Mouse (Mus musculus): ENCODE measurements around the gene Plcg2. TPM values are rescaled to one million over a fixed set of nuclear protein-coding genes. Genes with fewer than 3 reads are reported as not detected.

The Plcg2 gene
- polyA plus RNA-seq (2012; ENCODE audit: insufficient read depth, insufficient read length, missing spikeins) = 68.7 and 77.9 TPM in 2 replicates

DNA sequence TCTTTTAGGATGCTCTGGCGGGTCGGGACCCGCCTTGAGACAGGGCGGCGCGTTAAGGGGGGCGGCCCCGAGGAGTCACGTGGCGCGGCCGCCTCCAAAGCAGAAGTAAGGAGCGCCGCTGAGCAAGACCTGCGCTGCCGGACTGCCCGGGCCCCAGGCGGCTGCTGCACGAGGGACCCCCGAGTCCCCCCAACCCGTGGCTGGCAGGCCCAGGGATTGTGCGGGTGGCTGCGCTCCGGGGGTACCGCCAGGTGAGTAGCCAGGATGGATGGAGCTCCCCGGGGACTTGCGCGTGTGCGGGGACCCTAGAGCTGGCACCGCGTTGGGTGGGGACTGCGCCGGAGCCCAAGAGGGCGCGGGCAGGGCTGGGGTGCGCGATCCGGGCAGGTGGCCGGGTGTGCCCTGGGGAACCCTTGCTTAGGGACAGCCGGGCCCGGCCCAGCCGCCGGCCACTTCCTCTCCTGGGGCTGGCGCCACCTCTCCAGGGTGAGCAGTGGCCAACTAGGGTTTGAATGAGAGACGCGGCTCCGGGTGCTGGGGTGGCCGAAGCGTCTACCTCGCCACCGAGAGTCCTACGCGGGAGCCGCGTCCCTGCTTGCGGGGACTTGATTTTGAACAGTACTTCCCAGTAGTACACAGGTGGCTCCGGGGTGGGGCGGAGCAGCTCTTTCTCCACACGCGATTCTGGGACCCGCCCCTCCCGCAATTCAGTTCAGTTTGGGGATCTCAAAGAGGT is at the start of gene Plcg2:
Gene Plcg2 (plus strand): TSS at position 113 of the 736 bp plus-strand sequence.
- peaks cover 43% of the 10 kb centered on the region for H3K4me1 ChIP-seq (ENCODE audit: control insufficient read depth, insufficient read depth, low read length)
- H3K27ac ChIP-seq (ENCODE audit: insufficient read depth, low read depth, low read length) = peak within 1 kb of the TSS; percentile 59
- TF ChIP-seq POLR2A (IDR thresholded peaks at IDR 0.05; ENCODE audit: borderline replicate concordance, low read depth, low read length) = 0 out of 2 replicates have a peak, but pooled peaks have one; percentile 65
- TF ChIP-seq CTCF (IDR thresholded peaks at IDR 0.05; ENCODE audit: low read depth, low read length) = no peak
- peak within 1 kb of the TSS; percentile 86 for H3K4me3 ChIP-seq (ENCODE audit: insufficient read depth, low read length)

DNA sequence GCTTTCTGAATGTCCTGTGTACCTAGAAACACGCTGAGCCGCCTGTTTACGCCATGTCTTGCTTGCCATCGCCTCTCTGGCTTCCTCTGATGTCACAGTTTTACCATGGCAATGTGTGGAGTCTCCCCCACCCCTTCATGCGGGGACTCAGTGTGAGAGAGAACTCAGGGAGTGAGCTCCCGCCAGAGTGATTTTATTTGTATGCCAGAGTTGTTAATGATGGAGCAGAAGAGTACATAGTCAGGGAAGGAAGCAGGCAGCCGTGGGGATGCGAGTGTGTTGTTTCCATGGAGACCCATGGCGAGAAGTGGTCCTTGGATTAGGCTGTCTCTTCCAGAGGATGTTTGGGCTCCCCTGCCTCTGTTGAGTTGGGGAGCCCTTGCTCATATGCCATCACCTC is 47.0 kb upstream of the Plcg2 start:
- Histone ChIP-seq H3K4me1 (ENCODE audit: control insufficient read depth, insufficient read depth, low read length) (peaks cover 20% of the 10 kb centered on the region), H3K27ac (ENCODE audit: insufficient read depth, low read depth, low read length) (no peak overlapping the region)

DNA sequence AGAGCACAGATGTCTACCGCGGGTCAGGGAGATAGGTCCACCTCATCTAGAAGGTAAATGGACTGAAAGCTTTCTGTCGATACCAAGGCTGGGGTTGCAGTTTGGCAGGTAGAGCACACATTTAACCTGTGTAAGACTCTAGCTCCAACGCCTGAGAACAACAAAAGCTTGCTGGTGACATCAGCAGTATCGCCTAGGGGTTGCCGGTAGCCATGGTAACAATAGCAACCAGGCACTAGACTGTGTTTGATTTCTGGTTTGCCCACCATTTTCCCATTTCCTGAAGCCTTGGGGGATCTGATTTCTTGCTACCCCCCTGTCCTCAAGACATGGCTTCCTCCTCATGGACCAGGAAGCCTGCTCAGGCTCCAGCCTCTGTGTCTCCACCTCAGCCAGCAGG is 44.1 kb upstream of the Plcg2 start:
- TF ChIP-seq POLR2A (IDR thresholded peaks at IDR 0.05; ENCODE audit: borderline replicate concordance, low read depth, low read length) = no peak
- TF ChIP-seq CTCF (IDR thresholded peaks at IDR 0.05; ENCODE audit: low read depth, low read length) = no peak
- H3K4me1 ChIP-seq (ENCODE audit: control insufficient read depth, insufficient read depth, low read length) = peaks cover 20% of the 10 kb centered on the region
- H3K4me3 ChIP-seq (ENCODE audit: insufficient read depth, low read length) = no peak overlapping the region
- H3K27ac ChIP-seq (ENCODE audit: insufficient read depth, low read depth, low read length) = peak overlapping the region; percentile 65

More for the DNA sequence above, 47.0 kb upstream of the Plcg2 start:
- TF ChIP-seq CTCF (IDR thresholded peaks at IDR 0.05; ENCODE audit: low read depth, low read length) (no peak), POLR2A (IDR thresholded peaks at IDR 0.05; ENCODE audit: borderline replicate concordance, low read depth, low read length) (no peak)
- no peak overlapping the region for H3K4me3 ChIP-seq (ENCODE audit: insufficient read depth, low read length)

DNA sequence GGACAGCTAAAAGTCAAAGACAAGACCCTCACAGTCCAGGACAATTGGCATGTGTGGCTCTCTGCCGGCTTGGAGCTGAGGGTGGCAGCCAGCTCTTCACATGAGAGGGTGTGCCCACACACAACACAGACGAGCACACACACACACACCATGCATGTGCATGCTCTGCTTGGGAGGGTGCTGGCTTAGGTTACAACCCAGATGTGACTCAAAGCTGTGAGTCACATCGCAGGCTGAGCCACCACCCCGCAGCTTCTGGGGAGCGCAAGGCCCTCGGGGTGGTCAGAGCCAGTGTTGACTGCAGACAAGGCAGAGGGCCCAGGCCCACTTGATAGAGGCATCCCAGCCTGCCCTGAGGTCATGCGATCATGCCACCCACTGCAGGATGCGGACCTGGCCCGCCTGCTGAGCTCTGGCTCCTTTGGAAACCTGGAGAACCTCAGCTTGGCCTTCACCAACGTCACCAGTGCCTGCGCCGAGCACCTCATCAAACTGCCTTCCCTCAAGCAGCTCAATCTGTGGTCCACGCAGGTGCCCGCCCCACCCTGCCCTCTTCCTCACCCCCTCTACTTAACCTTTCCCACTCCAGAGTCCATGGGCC is 43.5 kb upstream of the Plcg2 start:
- H3K27ac ChIP-seq (ENCODE audit: insufficient read depth, low read depth, low read length) = peak overlapping the region; percentile 44
- 0 out of 2 replicates have a peak, but pooled peaks have one; percentile 10 for TF ChIP-seq CTCF (IDR thresholded peaks at IDR 0.05; ENCODE audit: low read depth, low read length)
- TF ChIP-seq POLR2A (IDR thresholded peaks at IDR 0.05; ENCODE audit: borderline replicate concordance, low read depth, low read length) = no peak
- no peak overlapping the region for H3K4me3 ChIP-seq (ENCODE audit: insufficient read depth, low read length)
- peaks cover 20% of the 10 kb centered on the region for H3K4me1 ChIP-seq (ENCODE audit: control insufficient read depth, insufficient read depth, low read length)

DNA sequence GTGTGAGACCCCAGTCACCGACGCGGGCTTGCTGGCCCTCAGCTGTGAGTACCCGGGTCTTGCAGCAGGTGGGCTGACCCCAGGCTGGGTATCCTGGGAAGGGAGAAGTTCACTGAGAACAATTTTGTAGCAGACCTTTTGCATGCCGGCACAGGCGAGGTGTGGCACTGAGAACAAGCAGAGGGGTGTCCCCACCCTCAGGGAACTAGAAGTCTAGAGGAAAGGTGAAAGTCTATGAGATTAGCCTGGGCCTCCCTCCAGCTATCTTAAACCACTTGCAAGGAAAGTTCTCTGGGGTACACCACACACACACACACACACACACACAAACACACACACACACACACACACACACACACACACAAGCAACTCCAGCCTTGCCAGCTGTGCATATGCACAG is 42.4 kb upstream of the Plcg2 start:
- Histone ChIP-seq H3K27ac (ENCODE audit: insufficient read depth, low read depth, low read length) (no peak overlapping the region), H3K4me1 (ENCODE audit: control insufficient read depth, insufficient read depth, low read length) (peaks cover 20% of the 10 kb centered on the region), H3K4me3 (ENCODE audit: insufficient read depth, low read length) (no peak overlapping the region)
- TF ChIP-seq POLR2A (IDR thresholded peaks at IDR 0.05; ENCODE audit: borderline replicate concordance, low read depth, low read length) (no peak), CTCF (IDR thresholded peaks at IDR 0.05; ENCODE audit: low read depth, low read length) (no peak)

DNA sequence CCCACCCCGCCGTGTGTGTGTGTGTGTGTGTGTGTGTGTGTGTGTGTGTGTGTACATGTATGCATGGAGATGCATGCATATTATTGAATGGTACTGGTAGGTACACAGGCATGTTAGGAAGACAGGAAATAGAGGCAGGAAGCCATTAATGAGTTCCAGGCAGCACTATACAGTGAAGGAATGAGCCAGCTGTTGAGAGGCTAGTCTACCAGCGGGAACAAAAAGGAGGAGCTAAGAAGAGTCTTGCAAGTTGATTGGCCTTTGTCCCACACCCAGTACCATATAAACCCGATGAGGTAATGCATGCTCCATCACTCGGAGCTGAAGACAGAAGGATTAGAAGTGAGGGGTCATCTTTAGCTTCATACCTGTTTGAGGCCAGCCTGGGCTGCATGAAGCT is 39.7 kb upstream of the Plcg2 start:
- TF ChIP-seq CTCF (IDR thresholded peaks at IDR 0.05; ENCODE audit: low read depth, low read length) (no peak), POLR2A (IDR thresholded peaks at IDR 0.05; ENCODE audit: borderline replicate concordance, low read depth, low read length) (no peak)
- Histone ChIP-seq H3K4me1 (ENCODE audit: control insufficient read depth, insufficient read depth, low read length) (peaks cover 13% of the 10 kb centered on the region), H3K27ac (ENCODE audit: insufficient read depth, low read depth, low read length) (no peak overlapping the region)

DNA sequence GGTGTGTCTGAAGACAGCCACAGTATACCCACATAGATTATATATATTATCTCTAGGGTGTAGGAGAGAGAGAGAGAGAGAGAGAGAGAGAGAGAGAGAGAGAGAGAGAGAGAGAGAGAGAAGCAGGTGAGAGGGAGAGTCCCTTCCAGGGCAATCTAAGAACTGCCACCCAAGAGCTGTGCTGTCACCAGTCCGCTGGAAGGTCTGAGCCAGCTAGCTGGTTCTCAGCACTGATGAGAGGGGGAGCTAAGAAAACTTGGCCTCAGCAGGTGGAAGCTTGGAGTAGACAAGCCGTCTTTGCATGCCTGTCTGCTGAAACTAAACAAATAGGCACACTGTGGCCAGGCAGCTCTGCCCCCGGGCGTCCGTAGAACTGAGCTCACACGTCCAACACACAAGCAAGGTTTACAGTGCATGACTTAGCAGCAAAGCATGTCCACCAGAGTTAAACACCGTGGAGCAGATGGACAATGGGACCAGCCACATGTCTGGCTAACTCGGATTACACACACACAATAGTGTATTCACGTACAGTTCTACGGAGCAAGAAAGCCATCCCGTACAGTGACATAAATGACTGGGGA is 35.3 kb upstream of the Plcg2 start:
- Histone ChIP-seq H3K4me3 (ENCODE audit: insufficient read depth, low read length) (no peak overlapping the region), H3K4me1 (ENCODE audit: control insufficient read depth, insufficient read depth, low read length) (no peaks in the 10 kb centered on the region), H3K27ac (ENCODE audit: insufficient read depth, low read depth, low read length) (no peak overlapping the region)
- no peak for TF ChIP-seq CTCF (IDR thresholded peaks at IDR 0.05; ENCODE audit: low read depth, low read length)
- no peak for TF ChIP-seq POLR2A (IDR thresholded peaks at IDR 0.05; ENCODE audit: borderline replicate concordance, low read depth, low read length)

More for the DNA sequence above, 39.7 kb upstream of the Plcg2 start:
- no peak overlapping the region for H3K4me3 ChIP-seq (ENCODE audit: insufficient read depth, low read length)

DNA sequence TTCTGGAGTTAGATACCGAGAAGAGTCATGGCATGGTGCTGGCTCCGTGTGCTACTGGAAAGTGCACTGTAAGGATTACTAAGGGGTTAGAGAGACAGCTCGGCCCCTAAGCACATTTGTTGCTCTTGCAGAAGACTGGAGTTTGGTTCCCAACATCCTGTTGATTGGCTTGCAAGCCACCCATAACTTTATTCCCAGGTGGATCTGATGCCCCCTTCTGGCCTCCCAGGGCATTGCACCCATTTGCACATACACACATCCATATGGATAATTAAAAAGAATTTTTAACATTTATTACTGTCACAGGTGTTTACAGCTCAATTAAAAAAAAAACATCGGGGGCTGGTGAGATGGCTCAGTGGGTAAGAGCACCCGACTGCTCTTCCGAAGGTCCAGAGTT is 33.6 kb upstream of the Plcg2 start:
- Histone ChIP-seq H3K27ac (ENCODE audit: insufficient read depth, low read depth, low read length) (no peak overlapping the region), H3K4me1 (ENCODE audit: control insufficient read depth, insufficient read depth, low read length) (no peaks in the 10 kb centered on the region), H3K4me3 (ENCODE audit: insufficient read depth, low read length) (no peak overlapping the region)
- no peak for TF ChIP-seq POLR2A (IDR thresholded peaks at IDR 0.05; ENCODE audit: borderline replicate concordance, low read depth, low read length)
- peak; percentile 55 for TF ChIP-seq CTCF (IDR thresholded peaks at IDR 0.05; ENCODE audit: low read depth, low read length)

DNA sequence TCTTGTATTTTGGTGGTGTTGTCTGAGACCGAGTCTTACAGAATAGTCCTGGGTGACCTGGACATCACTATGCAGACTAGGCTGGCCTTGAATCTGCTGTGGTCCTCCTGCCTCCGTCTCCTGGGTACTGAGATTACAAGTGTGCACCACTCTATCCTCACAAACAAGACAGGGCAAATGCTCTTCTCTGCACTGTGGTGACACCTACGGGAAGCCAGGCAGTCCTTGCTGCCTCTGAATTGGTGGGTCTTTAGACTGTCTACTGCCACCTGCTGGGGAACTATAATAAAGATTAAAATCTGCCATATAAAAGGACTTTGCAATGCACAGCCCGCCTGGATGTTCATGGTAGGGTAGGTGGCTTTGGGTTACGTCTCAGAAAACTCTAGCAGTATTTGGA is 32.8 kb upstream of the Plcg2 start:
- Histone ChIP-seq H3K4me3 (ENCODE audit: insufficient read depth, low read length) (no peak overlapping the region), H3K27ac (ENCODE audit: insufficient read depth, low read depth, low read length) (no peak overlapping the region), H3K4me1 (ENCODE audit: control insufficient read depth, insufficient read depth, low read length) (no peaks in the 10 kb centered on the region)
- peak; percentile 73 for TF ChIP-seq CTCF (IDR thresholded peaks at IDR 0.05; ENCODE audit: low read depth, low read length)
- TF ChIP-seq POLR2A (IDR thresholded peaks at IDR 0.05; ENCODE audit: borderline replicate concordance, low read depth, low read length) = no peak

DNA sequence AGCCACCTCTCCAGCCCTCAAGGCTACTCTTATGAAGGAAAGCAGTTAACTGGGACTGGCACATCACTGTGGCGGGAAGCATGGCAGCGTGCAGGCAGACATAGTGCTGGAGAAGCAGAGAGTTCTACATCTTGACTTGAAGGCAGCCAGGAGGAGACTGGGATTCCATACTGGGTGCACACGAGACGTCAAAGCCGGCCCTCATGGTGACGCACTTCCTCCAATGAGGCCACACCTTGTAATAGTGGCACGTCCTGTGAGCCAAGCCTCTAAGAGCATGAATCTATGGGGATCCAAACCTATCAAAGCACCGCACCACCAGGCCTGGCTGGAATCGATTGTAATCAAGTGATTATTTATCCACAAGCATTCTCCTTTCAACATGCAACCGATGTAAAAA is 30.6 kb upstream of the Plcg2 start:
- Histone ChIP-seq H3K4me3 (ENCODE audit: insufficient read depth, low read length) (no peak overlapping the region), H3K4me1 (ENCODE audit: control insufficient read depth, insufficient read depth, low read length) (no peaks in the 10 kb centered on the region)

More for the DNA sequence above, 30.6 kb upstream of the Plcg2 start:
- TF ChIP-seq CTCF (IDR thresholded peaks at IDR 0.05; ENCODE audit: low read depth, low read length) = no peak
- TF ChIP-seq POLR2A (IDR thresholded peaks at IDR 0.05; ENCODE audit: borderline replicate concordance, low read depth, low read length) = no peak
- no peak overlapping the region for H3K27ac ChIP-seq (ENCODE audit: insufficient read depth, low read depth, low read length)
